Mouse (Mus musculus) adrenal gland, adult 2 months (tissue): ENCODE measurements around the gene Gm12845. TPM values are rescaled to one million over a fixed set of nuclear protein-coding genes. Genes with fewer than 3 reads are reported as not detected.
A peak's percentile ranks its signal among the peaks of the same experiment; 100 is the strongest.

ENCODE experiments used
- DNase-seq: peaks from one replicate; pipeline ENCODE4 v3.0.0; 2021
- long read RNA-seq: library from polyadenylated mRNA; stranded (forward); transcript quantifications from one replicate; pipeline ENCODE4 v2.0.0, GENCODE M21; 2021
- polyA plus RNA-seq: library from polyadenylated mRNA; depleted of rRNA; stranded (reverse); fragments of >200 nt; gene quantifications from 2 replicates; pipeline ENCODE4 v1.2.3, GENCODE M21; 2012; rRNA removed
- total RNA-seq, 2 experiments: library from RNA; stranded (reverse); gene quantifications; 2 replicates each; pipeline ENCODE4 v1.2.3; 2021

Gm12845 gene
- not detected for total RNA-seq
- not detected in 2 replicates for polyA plus RNA-seq
- long read RNA-seq: 0 reads

GRCm38 (mm10) chr4:117724112-117724511, at the start of gene Gm12845:
Gene Gm12845 (plus strand): TSS chr4:117724412.
- no peak for DNase-seq

GRCm38 (mm10) chr4:117676903-117677302, 47.3 kb upstream of the Gm12845 start:
- DNase-seq: peak; percentile 66

- DNase-seq: no peak
These were observed 43.2 kb upstream of the Gm12845 start for GRCm38 (mm10) chr4:117680963-117681362.

GRCm38 (mm10) chr4:117681931-117682461, 42.2 kb upstream of the Gm12845 start, which contains the start of gene Dmap1:
Gene Dmap1 (minus strand): TSS chr4:117682273.
- peak; percentile 84 for DNase-seq

DNA sequence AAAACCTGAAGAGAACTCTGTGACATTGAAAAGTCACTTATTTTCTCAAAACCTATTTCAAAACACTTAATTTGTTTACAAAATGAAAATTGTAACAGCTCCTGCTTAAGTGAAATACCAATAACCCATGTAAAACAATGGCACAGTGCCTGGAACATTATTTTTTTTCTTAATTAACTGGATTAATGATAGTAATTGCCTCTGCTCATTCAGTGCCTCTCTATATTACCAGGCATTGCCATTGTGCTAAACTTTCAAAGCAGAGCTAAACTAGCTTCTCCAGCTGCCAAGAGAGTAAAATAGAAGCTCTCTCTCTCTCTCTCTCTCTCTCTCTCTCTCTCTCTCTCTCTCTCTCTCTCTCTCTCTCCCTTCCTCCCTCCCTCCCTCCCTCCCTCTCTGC, 41.7 kb upstream of the Gm12845 start:
- DNase-seq: no peak

GRCm38 (mm10) chr4:117683048-117683768, 41.0 kb upstream of the Gm12845 start:
- no peak for DNase-seq

- DNase-seq: no peak
These were observed 37.9 kb upstream of the Gm12845 start for GRCm38 (mm10) chr4:117686354-117686753.

- peak; percentile 33 for DNase-seq
These were observed 18.9 kb upstream of the Gm12845 start for GRCm38 (mm10) chr4:117705361-117705760.

- DNase-seq: no peak
These were observed 15.2 kb upstream of the Gm12845 start for GRCm38 (mm10) chr4:117708780-117709550.

DNA sequence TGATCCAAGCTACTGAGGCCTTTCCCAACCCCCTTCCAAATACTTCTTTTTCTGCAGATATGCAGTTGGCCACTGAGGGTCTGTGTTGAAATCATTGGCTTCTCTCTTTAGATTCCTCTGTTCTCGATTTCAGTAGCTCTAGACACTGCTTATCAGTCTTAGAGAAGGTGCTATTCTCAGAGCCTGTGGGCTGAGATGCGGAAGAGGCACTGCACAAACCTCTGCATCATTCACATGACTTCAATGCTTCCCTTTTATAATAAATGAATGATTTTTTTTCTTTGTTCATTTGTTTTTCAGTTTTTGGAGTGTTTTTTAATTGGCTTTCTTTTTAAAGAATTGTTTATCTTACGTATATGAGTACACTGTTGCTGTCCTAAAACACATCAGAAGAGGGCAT, 11.9 kb upstream of the Gm12845 start:
- DNase-seq: no peak

DNA sequence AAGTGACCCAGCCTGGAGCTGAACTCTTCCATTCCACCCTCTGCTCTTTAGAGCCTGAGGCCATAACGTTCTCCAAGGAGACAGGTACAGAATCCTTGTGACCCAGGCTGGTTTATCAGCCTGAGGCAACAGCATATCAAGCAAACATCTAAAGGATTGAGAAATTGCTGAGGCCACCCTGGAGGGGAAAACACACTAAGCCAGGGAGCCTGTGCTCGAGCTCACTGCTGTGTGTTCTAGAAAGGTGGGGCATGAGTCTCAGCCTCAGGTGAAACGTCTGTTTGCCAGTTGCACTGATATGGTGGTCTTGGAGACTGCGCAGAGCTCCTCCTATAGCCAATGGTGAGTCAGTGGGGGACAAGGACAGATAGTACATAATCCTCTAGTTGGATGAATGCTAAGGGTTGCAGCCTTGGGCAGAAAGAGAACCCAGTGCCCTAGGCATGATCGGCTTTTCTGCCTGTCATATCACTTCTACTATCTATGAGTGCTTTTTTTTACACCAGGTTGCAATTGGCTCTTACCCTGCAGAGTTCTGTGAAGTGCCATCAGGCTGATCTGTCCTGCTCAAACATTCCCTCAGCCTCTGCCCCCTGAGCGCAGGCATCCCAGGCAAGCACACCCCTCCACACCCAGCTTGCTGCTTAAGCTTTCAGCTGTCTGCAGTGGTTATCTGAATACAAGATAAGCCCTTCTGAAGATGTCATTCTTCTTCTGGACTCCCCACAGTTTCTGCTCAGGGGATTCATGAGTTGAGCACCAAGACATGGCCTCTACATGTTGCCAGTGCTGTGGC, 10.7 kb upstream of the Gm12845 start:
- no peak for DNase-seq

- no peak for DNase-seq
These were observed 7.7 kb downstream of the Gm12845 start for GRCm38 (mm10) chr4:117731926-117732325.

GRCm38 (mm10) chr4:117737559-117737958, 13.3 kb downstream of the Gm12845 start:
- DNase-seq: peak; percentile 12

DNA sequence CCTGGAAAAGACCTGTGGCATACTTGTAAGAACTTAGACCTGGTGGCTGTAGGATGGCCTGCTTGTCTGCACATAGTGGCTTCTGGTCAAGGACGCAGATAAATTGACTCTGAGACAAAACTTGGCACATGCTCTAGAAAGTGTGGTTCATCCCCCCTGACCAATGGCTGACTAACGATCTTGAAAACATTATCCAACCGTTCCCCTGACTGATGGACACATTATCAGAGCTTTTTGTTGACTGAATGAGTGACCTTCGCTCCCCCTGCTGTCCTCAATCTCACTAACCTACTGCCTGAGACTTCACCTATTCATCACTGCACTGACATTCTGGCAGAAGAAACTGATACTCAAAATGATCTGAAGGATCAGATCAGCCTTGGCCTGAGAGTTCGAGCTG, 28.3 kb downstream of the Gm12845 start:
- peak; percentile 54 for DNase-seq

DNA sequence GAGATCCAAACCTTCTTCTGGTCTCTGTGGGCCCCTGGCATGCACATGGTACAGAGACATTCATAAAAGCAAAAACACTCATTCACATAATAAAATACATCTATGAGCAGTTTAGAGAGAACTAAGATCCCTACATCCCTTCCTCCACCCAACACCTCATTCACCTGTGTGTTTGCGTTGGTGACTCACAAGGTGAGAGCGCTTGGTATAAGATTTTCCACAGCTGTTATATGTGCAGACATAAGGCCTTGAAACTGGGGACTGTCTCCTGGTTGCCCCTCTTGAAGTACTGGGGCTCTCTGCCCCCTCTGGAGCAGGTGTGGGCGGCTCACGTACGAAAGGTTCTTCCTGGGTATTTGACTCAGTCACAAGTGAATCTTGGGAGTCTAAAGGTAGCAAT, 35.9 kb downstream of the Gm12845 start:
- no peak for DNase-seq

GRCm38 (mm10) chr4:117765416-117765815, 41.2 kb downstream of the Gm12845 start, which contains the start of gene Klf17:
Gene Klf17 (minus strand): TSS chr4:117765648.
- no peak for DNase-seq

- DNase-seq: peak; percentile 66
These were observed 46.7 kb downstream of the Gm12845 start for GRCm38 (mm10) chr4:117770935-117771334.

DNA sequence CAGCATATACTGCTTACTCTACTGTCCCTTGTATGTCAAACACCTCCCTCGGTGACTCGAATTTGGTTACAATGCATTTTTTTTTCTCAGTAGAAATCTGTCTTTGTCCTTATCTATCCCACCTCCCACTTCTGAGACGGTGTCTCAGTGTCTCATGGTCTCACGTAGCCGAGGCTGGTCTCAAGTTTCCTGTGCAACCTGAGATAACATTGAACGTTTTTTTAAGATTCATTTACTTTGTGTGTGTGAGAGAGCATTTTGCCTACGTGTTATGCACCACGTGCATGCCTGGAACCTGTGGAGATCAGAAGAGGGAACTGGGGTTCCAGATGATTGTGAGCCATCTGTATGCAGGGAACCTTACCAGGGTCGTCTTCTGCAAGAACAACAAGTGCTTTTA, 48.7 kb downstream of the Gm12845 start:
- DNase-seq: no peak
